Mouse (Mus musculus) left cerebral cortex, postnatal 25 days (tissue): ENCODE data around the gene Dct. TPM values are rescaled to one million over a fixed set of nuclear protein-coding genes. Genes with fewer than 3 reads are reported as not detected.

Experiments
- DNase-seq, 2 experiments: peaks; one replicate each; pipeline ENCODE4 v3.0.0; 2022; ENCODE audit warnings: low spot score in 2 of 2, mixed read lengths in 1 of 2
- intact Hi-C: fragments of 180-260 bp; cut with DNase I; formaldehyde crosslinking; loops from one replicate; pipeline ENCODE4 v1.15.1; 2025
- total RNA-seq, 2 experiments: library from RNA; stranded (reverse); gene quantifications; 2 replicates each; pipeline ENCODE4 v1.2.3; 2021

Gene Dct
- 1 to 10 TPM in 1 of 2 experiments, under 1 TPM in 1; 0.66 to 1.5 TPM for total RNA-seq

GRCm38 (mm10) chr14:118051975-118052630 is at the start of gene Dct:
Gene Dct, minus strand, starts transcription at chr14:118052244.
- intact Hi-C loops = no loop called here

DNA sequence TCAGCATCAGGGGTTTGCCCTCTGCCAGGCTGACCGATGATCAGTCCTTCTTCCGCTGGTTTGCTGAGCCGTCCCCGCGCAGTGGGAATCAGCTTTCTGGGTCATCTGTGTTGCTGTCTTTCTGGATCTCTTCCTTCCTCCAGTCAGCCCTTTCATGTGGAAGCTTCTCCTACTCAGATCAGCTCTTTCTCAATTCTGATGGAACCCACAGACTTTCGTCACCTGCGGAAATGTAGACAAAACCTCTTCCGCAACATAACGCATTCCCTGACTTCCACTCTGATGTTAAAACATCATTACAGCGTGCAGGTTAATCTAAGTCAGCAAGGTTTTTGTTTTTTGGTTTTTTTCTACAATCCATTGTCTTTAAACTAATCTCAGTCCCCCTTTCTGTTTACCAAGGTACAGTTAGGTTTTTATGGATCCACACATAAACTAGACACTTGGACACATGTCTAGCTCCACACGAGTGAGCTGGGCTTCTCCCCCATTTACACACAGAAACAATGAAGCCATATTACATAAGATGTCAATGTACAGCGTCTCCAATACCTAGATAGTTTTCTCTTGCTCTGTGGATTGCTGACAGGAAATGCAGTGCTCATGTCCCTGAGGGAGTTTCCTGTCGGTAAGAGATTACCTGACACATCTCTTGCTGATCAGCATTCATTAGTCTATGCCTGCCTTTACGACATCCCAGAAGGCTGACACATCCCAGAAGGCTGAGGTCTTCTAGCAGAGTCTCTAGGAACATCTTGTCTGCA is 49.4 kb upstream of the Dct start:
- no peak for DNase-seq
- intact Hi-C loops = no loop called here

More at GRCm38 (mm10) chr14:118051975-118052630, at the start of gene Dct:
- peak in 1 of 2 experiments; percentile 9 for DNase-seq

DNA sequence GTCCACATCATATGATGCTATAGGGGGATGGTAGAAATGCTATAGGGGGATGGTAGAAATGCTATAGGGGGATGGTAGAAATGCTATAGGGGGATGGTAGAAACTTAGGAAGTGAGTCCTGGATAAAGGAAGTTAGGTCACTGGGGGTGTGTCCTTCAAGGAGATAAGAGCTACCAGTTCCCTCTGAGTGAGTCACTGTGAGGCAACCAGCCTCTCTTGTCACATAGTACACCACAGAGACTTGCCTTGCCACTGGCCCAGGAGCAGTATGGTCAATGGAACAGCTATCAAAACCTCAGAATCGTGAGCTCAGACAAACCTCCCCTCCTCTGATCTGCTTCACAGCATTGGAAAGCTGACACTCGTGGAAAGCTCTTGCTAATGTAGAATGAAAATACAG is 46.2 kb upstream of the Dct start:
- intact Hi-C loops = no loop called here
- no peak for DNase-seq

- intact Hi-C loops = loop anchor here (1.0 kb wide), 1 partner anchor 42 kb away; the partner anchor contains the start of gene Tgds
- no peak for DNase-seq
Measured at GRCm38 (mm10) chr14:118089806-118090392, 37.9 kb upstream of the Dct start.

DNA sequence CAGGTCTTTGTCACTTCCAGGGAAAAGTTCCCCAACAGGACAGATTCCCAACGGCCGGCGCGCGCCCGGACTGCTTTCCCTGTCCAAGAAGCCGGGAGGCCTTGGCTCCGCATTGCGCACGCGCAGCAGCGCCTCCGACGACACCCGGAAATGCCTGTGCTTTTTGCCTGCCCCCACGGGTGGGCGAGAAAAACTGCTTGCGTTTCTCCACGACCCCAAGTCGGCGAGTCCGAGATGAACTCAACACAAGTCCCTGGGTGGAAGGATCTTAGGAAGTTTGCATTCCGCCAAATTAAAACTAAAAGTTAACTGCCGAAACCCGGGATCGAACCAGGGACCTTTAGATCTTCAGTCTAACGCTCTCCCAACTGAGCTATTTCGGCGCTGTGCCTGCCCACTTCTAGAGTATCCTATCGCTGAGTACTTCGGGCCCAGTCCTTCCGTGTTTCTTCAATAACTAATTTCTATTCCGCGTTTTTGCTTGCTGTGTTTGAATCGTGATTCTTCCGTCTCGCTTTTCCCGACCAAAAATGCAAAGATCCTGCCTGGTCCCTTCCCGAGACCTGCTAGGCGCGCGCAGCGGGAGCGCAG is 37.3 kb upstream of the Dct start:
- intact Hi-C loops = loop anchor here (1.0 kb wide), 1 partner anchor 43 kb away; the partner anchor contains the start of gene Tgds
- peak; percentile 87 to 91 for DNase-seq

GRCm38 (mm10) chr14:118088437-118089207 is 36.6 kb upstream of the Dct start:
- intact Hi-C loops = loop anchor here (1.0 kb wide), 1 partner anchor 44 kb away; the partner anchor contains the start of gene Tgds

DNA sequence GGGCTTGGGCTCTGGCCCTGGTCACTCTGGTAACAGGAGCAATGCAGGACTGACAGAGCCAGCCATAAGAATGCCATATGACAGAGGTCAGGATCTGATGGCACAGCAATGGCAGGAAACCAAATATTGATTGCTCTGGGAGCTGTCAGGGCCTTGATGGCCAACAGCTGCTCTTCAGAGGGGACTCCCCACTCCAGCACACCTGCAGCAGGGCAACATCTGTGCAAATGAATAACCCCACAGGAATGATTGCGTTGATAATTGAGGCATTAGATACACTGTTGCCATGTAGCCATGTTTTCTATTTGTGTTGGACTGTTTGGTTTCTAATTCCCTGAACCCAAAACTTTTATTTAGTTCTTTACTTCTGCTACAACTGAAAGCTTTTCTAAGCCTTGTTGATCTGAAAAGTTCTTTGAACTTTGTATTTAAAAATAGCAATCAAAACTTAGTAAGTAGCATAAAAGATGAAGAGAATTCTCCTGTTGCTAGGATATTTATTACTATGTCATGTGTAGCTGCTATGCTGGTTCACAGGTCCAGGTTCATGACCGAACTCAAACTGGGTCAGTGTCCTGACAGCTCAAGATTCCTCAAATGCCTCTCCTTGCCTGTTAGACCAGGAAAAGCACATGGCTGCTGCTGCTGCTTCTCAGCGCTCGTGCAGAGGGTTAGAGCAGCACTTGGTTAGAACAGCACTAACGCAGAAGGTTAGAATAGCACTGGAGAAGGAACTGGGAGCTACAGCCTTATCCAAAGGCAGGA is 34.4 kb upstream of the Dct start:
- DNase-seq = no peak
- intact Hi-C loops = no loop called here

More at GRCm38 (mm10) chr14:118088437-118089207, 36.6 kb upstream of the Dct start:
- no peak for DNase-seq

- intact Hi-C loops = no loop called here
- no peak for DNase-seq
Measured at GRCm38 (mm10) chr14:118083851-118084250, 31.8 kb upstream of the Dct start.

DNA sequence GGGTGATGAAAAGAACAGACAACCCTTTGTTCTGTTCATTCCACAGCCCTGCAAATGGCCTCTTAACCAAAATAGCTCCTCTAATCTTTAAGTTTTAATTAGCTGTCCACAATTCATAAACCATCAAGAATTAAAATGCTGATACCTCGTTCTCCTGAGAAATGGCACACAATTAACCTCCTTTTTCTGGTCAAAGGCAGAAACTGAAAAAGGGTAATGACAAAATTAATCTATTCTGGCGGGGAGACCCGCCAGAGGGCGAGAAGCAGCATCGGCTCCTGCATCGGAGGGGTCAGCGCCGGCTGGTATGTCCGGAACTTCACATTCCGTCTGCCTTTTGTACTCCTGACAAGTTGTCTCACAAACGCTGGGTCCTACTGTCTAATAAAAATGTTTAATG is 28.6 kb upstream of the Dct start:
- DNase-seq = no peak

DNA sequence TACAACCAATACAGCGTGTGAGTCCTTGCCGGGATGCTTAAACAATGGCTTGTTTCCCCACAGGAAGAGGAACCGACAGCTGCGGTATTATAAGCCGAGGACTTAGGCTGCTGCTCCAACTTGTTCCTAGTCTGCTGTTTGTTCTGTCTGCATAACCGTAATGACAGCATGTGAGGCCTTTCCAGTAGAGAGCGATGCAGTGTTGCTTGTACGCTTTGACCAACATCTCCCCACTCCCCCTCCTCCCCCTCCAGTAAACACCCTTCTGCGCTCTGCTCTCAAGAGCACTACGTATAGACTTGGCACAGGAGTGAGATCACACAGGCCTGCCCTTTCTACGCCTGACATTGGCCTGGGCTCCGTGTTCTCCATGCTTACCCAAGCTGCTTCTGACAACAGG is 18.1 kb upstream of the Dct start:
- intact Hi-C loops = no loop called here
- no peak for DNase-seq

More for the DNA sequence above, 28.6 kb upstream of the Dct start:
- intact Hi-C loops = no loop called here

DNA sequence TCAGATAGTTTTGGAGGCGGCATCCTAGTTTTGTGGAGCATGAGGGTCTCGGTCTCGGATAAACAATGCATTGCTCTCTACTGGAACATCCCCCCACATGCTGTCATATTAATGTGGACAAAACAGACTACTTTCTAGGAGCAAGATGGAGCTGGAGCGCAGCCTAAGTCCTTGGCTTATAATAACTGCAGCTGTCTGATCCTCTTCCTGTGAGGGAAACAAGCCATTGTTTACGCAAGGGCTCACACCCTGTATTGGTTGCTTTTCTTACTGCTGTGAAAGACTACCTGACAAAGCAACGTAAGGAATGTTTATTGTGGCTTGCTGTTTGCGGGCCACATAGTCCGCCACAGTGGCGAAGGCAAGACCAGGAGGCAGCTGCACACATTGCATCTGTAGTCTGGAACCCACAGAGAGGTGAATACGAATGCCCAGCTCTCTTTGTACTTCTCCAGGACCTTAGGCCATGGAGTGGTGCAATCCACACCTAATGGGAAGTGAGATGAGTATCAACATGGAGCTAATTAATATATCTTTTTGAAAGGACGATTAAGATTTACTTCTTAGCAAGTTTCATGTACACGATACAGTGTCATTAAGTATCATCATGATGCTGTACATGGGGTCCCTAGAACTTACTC is 17.5 kb upstream of the Dct start:
- intact Hi-C loops = no loop called here
- no peak for DNase-seq

DNA sequence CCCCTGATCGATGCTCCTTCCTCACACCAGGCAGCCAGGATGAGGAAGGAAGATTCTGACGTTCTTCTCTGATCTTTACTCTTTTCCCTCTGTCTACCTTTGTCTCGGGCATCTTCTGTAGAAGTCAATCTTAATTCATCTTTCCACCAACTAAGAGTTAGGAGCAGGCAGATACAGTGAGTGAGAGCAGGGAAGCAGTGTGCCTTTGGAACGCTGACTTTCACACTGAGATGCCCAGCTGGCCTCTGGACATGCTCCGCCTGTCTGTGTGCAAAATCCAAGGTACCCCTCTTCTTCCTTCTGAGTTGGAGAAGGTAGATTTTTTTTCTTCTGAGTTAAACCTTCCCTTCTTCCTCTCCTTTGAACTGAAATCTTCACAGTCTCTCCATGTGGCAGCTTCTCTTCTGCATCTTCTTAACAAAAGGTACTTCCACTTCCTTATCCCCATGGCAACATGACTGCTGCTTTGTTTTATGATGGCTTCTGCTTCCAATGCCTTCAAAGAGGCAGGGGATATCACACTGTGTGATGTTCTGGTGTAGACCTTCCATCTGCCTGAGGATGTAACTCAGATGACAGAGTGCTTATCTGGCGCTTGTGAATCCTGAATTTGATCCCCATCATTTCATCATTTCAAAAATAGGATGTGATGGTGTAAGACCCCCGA is 9.9 kb upstream of the Dct start:
- DNase-seq = no peak
- intact Hi-C loops = no loop called here

DNA sequence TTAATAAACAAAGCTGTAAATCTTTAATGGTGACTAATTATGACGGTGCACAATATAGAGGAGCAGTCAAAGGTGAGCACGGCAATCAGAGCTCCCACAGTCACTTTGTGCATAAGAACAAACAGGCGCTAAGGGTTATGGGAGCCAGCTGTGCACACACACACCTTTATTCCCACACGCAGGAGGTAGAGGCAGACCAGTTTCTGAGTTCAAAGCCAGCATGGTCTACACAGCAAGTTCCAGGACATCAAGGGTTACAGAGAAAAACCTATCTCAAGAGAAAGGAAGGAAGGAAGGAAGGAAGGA is 6.5 kb upstream of the Dct start:
- no peak for DNase-seq
- intact Hi-C loops = no loop called here

GRCm38 (mm10) chr14:118057696-118058580 is 5.9 kb upstream of the Dct start:
- intact Hi-C loops = no loop called here

GRCm38 (mm10) chr14:118052770-118053169 is 726 bp upstream of the Dct start:
- no peak for DNase-seq
- intact Hi-C loops = no loop called here

More at GRCm38 (mm10) chr14:118057696-118058580, 5.9 kb upstream of the Dct start:
- DNase-seq = no peak

- intact Hi-C loops = no loop called here
Measured at GRCm38 (mm10) chr14:118051396-118051795, 648 bp downstream of the Dct start.

GRCm38 (mm10) chr14:118050990-118051389 is 1.1 kb downstream of the Dct start:
- DNase-seq = no peak
- intact Hi-C loops = no loop called here

More at GRCm38 (mm10) chr14:118051396-118051795, 648 bp downstream of the Dct start:
- DNase-seq = no peak
